Comparison of ENCODE assay signal across 8 mouse cellular contexts in the genomic region with DNA sequence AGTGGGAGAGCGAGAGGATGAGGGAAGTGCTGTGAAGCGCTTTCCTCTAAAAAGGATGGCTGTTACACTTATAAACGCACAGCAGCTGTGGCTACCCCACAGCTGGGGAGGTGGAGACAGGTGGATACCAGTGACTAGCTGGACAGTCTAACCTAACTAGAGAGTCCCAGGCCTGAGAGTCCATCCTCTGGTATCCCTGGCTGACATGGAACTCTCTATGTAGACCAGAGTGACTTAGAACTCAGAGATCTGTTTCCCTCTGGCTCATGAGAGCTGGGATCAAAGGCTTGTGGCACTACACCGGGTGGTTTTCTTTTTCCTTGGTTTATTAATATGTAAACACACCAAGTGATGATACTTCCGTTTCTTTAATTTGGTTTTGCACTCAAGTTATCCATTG. TPM values are rescaled to one million over a fixed set of nuclear protein-coding genes. Genes with fewer than 3 reads are reported as not detected.
A peak's percentile ranks its signal among the peaks of the same experiment; 100 is the strongest.
DNase-seq lines count a peak whose midpoint lies in the region; ATAC-seq and TF ChIP-seq lines count a peak whose summit lies in the region.

No protein-coding gene starts in this region.

- DNase-seq in heart, postnatal 25 days (ENCODE audit: low spot score): no peak
- no peak for DNase-seq in G1E (ENCODE audit: low spot score)
- DNase-seq in limb, embryonic 14.5 days (ENCODE audit: low spot score): no peak
- no peak for DNase-seq in retina, embryonic 14.5 days (ENCODE audit: low spot score)
- DNase-seq in gastrocnemius, postnatal 36 days: no peak

- H3K9me3 ChIP-seq in heart, embryonic 14.5 days (ENCODE audit: control insufficient read depth, low read length): no peaks in the 10 kb centered on the region
- no peaks in the 10 kb centered on the region for H3K9me3 ChIP-seq in G1E (replicated peaks)
- no peaks in the 10 kb centered on the region for H3K9me3 ChIP-seq in forebrain, embryonic 12.5 days
- H3K9me3 ChIP-seq in limb, embryonic 14.5 days (ENCODE audit: control insufficient read depth, low read length): no peaks in the 10 kb centered on the region
- no peaks in the 10 kb centered on the region for H3K9me3 ChIP-seq in stomach, embryonic 15.5 days

- no peak overlapping the region for H3K9ac ChIP-seq in heart, embryonic 14.5 days (ENCODE audit: low read length)
- no peak overlapping the region for H3K9ac ChIP-seq in forebrain, embryonic 12.5 days
- H3K9ac ChIP-seq in limb, embryonic 14.5 days (ENCODE audit: low read depth, low read length, severe bottlenecking): no peak overlapping the region
- no peak overlapping the region for H3K9ac ChIP-seq in stomach, embryonic 15.5 days

- no peaks in the 10 kb centered on the region for H3K27me3 ChIP-seq in heart, embryonic 14.5 days (ENCODE audit: control insufficient read depth, insufficient read depth, low read length)
- H3K27me3 ChIP-seq in G1E (ENCODE audit: insufficient read depth, low read length): no peaks in the 10 kb centered on the region
- no peaks in the 10 kb centered on the region for H3K27me3 ChIP-seq in forebrain, embryonic 12.5 days
- H3K27me3 ChIP-seq in limb, embryonic 14.5 days (ENCODE audit: control insufficient read depth, insufficient read depth, low read length): no peaks in the 10 kb centered on the region
- H3K27me3 ChIP-seq in stomach, embryonic 15.5 days (replicated peaks): no peaks in the 10 kb centered on the region

- TF ChIP-seq CTCF in G1E (IDR thresholded peaks at IDR 0.05; ENCODE audit: low read depth, low read length): no peak

- no peak for ATAC-seq in heart, embryonic 14.5 days (ENCODE audit: insufficient number of reproducible peaks, insufficient read depth, low FRiP score, low read depth)
- ATAC-seq in G1E (ENCODE audit: extremely low read depth, insufficient number of reproducible peaks, low FRiP score, poor library complexity, severe bottlenecking): no peak
- ATAC-seq in forebrain, embryonic 12.5 days (ENCODE audit: low FRiP score): peak; percentile 44
- no peak for ATAC-seq in limb, embryonic 14.5 days (ENCODE audit: low FRiP score, low read depth)
- ATAC-seq in stomach, embryonic 15.5 days (ENCODE audit: insufficient read depth, low FRiP score, low read depth): no peak

- H3K36me3 ChIP-seq in heart, embryonic 14.5 days (ENCODE audit: control insufficient read depth, insufficient read depth, low read length): peaks cover 15% of the 10 kb centered on the region
- peaks cover 29% of the 10 kb centered on the region for H3K36me3 ChIP-seq in G1E (replicated peaks)
- peaks cover 12% of the 10 kb centered on the region for H3K36me3 ChIP-seq in forebrain, embryonic 12.5 days (replicated peaks)
- H3K36me3 ChIP-seq in limb, embryonic 14.5 days (ENCODE audit: control insufficient read depth, insufficient read depth, low read length): peaks cover 11% of the 10 kb centered on the region
- 0 out of 2 replicates have a peak, but pooled peaks cover 7% of the 10 kb centered on the region for H3K36me3 ChIP-seq in stomach, embryonic 15.5 days

- no peak for TF ChIP-seq POLR2A in limb, embryonic 14.5 days (IDR thresholded peaks at IDR 0.05; ENCODE audit: borderline replicate concordance, extremely low read depth, insufficient read depth, insufficient read length)

- H3K4me2 ChIP-seq in heart, embryonic 14.5 days (ENCODE audit: low read length): peak overlapping the region; percentile 85
- H3K4me2 ChIP-seq in forebrain, embryonic 12.5 days: peak overlapping the region; percentile 69
- peak overlapping the region; percentile 73 for H3K4me2 ChIP-seq in limb, embryonic 14.5 days (replicated peaks; ENCODE audit: low read depth, low read length, severe bottlenecking)
- H3K4me2 ChIP-seq in stomach, embryonic 15.5 days: peak overlapping the region; percentile 77

- intact Hi-C loops in heart, postnatal 25 days (cut with DNase I): loop anchor here (5.0 to 10.0 kb wide), 2 partner anchors 398 to 650 kb away; a partner anchor contains a TSS
- intact Hi-C loops in gastrocnemius, postnatal 36 days (cut with DNase I): no loop called here

- peak overlapping the region; percentile 56 to 72 for H3K4me3 ChIP-seq in heart, embryonic 14.5 days (ENCODE audit: control insufficient read depth in 1 of 2, insufficient read depth in 1 of 2, low read depth in 1 of 2, low read length in 2 of 2)
- H3K4me3 ChIP-seq in G1E (ENCODE audit: low read depth, low read length): peak overlapping the region; percentile 82
- H3K4me3 ChIP-seq in forebrain, embryonic 12.5 days (replicated peaks): peak overlapping the region; percentile 57
- peak overlapping the region; percentile 61 for H3K4me3 ChIP-seq in limb, embryonic 14.5 days (replicated peaks; ENCODE audit: low read length)
- H3K4me3 ChIP-seq in stomach, embryonic 15.5 days (replicated peaks): peak overlapping the region; percentile 78

- WGBS in heart, embryonic 14.5 days: 35% methylated on average over 5 of the region's 5 CpGs
- 32% methylated on average over 5 of the region's 5 CpGs for WGBS in forebrain, embryonic 12.5 days
- 38% methylated on average over 5 of the region's 5 CpGs for WGBS in limb, embryonic 14.5 days
- whole genome bisulfite sequencing in stomach, embryonic 15.5 days: 37% methylated on average over 5 of the region's 5 CpGs

- H3K4me1 ChIP-seq in heart, embryonic 14.5 days (ENCODE audit: control insufficient read depth in 2 of 2, insufficient read depth in 2 of 2, low read length in 2 of 2): peaks cover 0 to 11% of the 10 kb centered on the region in 2 experiments; a peak in 1 of 4 replicates
- H3K4me1 ChIP-seq in G1E (ENCODE audit: insufficient read depth, low read depth, low read length): peaks cover 17% of the 10 kb centered on the region
- H3K4me1 ChIP-seq in forebrain, embryonic 12.5 days: peaks cover 12% of the 10 kb centered on the region
- peaks cover 8% of the 10 kb centered on the region for H3K4me1 ChIP-seq in limb, embryonic 14.5 days (ENCODE audit: control insufficient read depth, insufficient read depth, low read length)
- H3K4me1 ChIP-seq in stomach, embryonic 15.5 days: peaks cover 11% of the 10 kb centered on the region

- H3K27ac ChIP-seq in heart, embryonic 14.5 days (replicated peaks in 1 of 2; ENCODE audit: control insufficient read depth in 1 of 2, insufficient read depth in 1 of 2, low read depth in 2 of 2, low read length in 2 of 2): no peak overlapping the region
- H3K27ac ChIP-seq in forebrain, embryonic 12.5 days: no peak overlapping the region
- H3K27ac ChIP-seq in limb, embryonic 14.5 days (replicated peaks; ENCODE audit: low read depth, low read length): no peak overlapping the region
- no peak overlapping the region for H3K27ac ChIP-seq in stomach, embryonic 15.5 days

RNA-seq across cellular contexts. Expression of a gene that starts 1.7 kb away (rescaled TPM):
- polyA plus RNA-seq in heart, embryonic 14.5 days (2014; fragmentation: Nextera tagmentation; extraction: Ambion mirVana): 4.3 and 5.7 TPM in 2 replicates
- total RNA-seq in heart, postnatal 25 days (2021): 1 to 10 TPM; 2.6 to 2.8 TPM
- total RNA-seq in G1E (2014; fragmentation: Nextera tagmentation): 10.5 and 12.2 TPM in 2 replicates
- total RNA-seq in G1E (2017): 14.4 and 17.1 TPM in 2 replicates
- 1.3 and 1.5 TPM in 2 replicates for polyA plus RNA-seq in G1E (2012)
- polyA plus RNA-seq in forebrain, embryonic 12.5 days (2016; fragmentation: Nextera tagmentation; extraction: Ambion mirVana): 12.5 and 13.8 TPM in 2 replicates
- 6.8 and 7.2 TPM in 2 replicates for polyA plus RNA-seq in limb, embryonic 14.5 days (2012; rRNA removed)
- 8.1 and 8.6 TPM in 2 replicates for polyA plus RNA-seq in limb, embryonic 14.5 days (2014; fragmentation: Nextera tagmentation; extraction: Ambion mirVana)
- polyA plus RNA-seq in stomach, embryonic 15.5 days (2015; fragmentation: Nextera tagmentation; extraction: Ambion mirVana): 8.7 and 8.8 TPM in 2 replicates
- 1 to 10 TPM; 2.1 to 3.2 TPM for total RNA-seq in gastrocnemius, postnatal 36 days (2021)

RNA-seq across cellular contexts. Expression of a gene that starts 49.2 kb away (rescaled TPM):
- polyA plus RNA-seq in heart, embryonic 14.5 days (2014; fragmentation: Nextera tagmentation; extraction: Ambion mirVana): 0.42 and 0.65 TPM in 2 replicates
- total RNA-seq in heart, postnatal 25 days (2021): not detected
- total RNA-seq in G1E (2014; fragmentation: Nextera tagmentation): not detected in 2 replicates
- not detected in 2 replicates for total RNA-seq in G1E (2017)
- polyA plus RNA-seq in G1E (2012): not detected in 2 replicates
- polyA plus RNA-seq in forebrain, embryonic 12.5 days (2016; fragmentation: Nextera tagmentation; extraction: Ambion mirVana): 31.4 and 42.6 TPM in 2 replicates
- polyA plus RNA-seq in limb, embryonic 14.5 days (2012; rRNA removed): 1.3 and 2.2 TPM in 2 replicates
- polyA plus RNA-seq in limb, embryonic 14.5 days (2014; fragmentation: Nextera tagmentation; extraction: Ambion mirVana): 4.5 and 5.1 TPM in 2 replicates
- 0.18 and 0.32 TPM in 2 replicates for polyA plus RNA-seq in stomach, embryonic 15.5 days (2015; fragmentation: Nextera tagmentation; extraction: Ambion mirVana)
- not detected for total RNA-seq in gastrocnemius, postnatal 36 days (2021)

RNA-seq across cellular contexts. Expression of a gene that starts 49.6 kb away (rescaled TPM):
- 0.07 and 0.08 TPM in 2 replicates for polyA plus RNA-seq in heart, embryonic 14.5 days (2014; fragmentation: Nextera tagmentation; extraction: Ambion mirVana)
- under 1 TPM; 0.08 TPM for total RNA-seq in heart, postnatal 25 days (2021)
- not detected in 2 replicates for total RNA-seq in G1E (2014; fragmentation: Nextera tagmentation)
- total RNA-seq in G1E (2017): under 0.01 and 0.05 TPM in 2 replicates
- not detected in 2 replicates for polyA plus RNA-seq in G1E (2012)
- 0.19 and 0.47 TPM in 2 replicates for polyA plus RNA-seq in forebrain, embryonic 12.5 days (2016; fragmentation: Nextera tagmentation; extraction: Ambion mirVana)
- 0.01 and 0.03 TPM in 2 replicates for polyA plus RNA-seq in limb, embryonic 14.5 days (2012; rRNA removed)
- 0.07 TPM in 1 of 2 replicates, not detected in the other for polyA plus RNA-seq in limb, embryonic 14.5 days (2014; fragmentation: Nextera tagmentation; extraction: Ambion mirVana)
- polyA plus RNA-seq in stomach, embryonic 15.5 days (2015; fragmentation: Nextera tagmentation; extraction: Ambion mirVana): 0.17 and 0.32 TPM in 2 replicates
- total RNA-seq in gastrocnemius, postnatal 36 days (2021): under 1 TPM; 0.05 to 0.07 TPM
